Mouse (Mus musculus) CD4-positive, CD25-positive, alpha-beta regulatory T cell (primary cell): ENCODE measurements around the gene Polr3k. TPM values are rescaled to one million over a fixed set of nuclear protein-coding genes. Genes with fewer than 3 reads are reported as not detected.

Experiments used
- polyA plus RNA-seq: library from polyadenylated mRNA; unstranded; fragments of 100-300 nt; shearing (Covaris generic); gene quantifications from one replicate; pipeline ENCODE4 v1.2.1, GENCODE M21; 2017

Polr3k gene
- 30.3 TPM for polyA plus RNA-seq

GRCm38 (mm10) chr2:181863791-181864535 lies at the start of gene Polr3k:
Gene Polr3k (plus strand): TSS chr2:181864337.

GRCm38 (mm10) chr2:181837372-181838292 lies 26.5 kb upstream of the Polr3k start, which contains the start of gene Pcmtd2:
Gene Pcmtd2 (plus strand): TSS chr2:181837854.

Other genes with a start within 250 kb of the Polr3k start
- gene Gm29797, start 207.3 kb upstream of the Polr3k start, polyA plus RNA-seq, result not detected
- not detected for gene Sox18, start 192.7 kb upstream of the Polr3k start, polyA plus RNA-seq
- 19.6 TPM for gene Tcea2, start 184.0 kb upstream of the Polr3k start, polyA plus RNA-seq
- 222 TPM for gene Rgs19, start 170.4 kb upstream of the Polr3k start, polyA plus RNA-seq
- not detected for gene Lkaaear1, start 165.9 kb upstream of the Polr3k start, polyA plus RNA-seq
- 0.34 TPM for gene Oprl1, start 149.3 kb upstream of the Polr3k start, polyA plus RNA-seq
- not detected for gene Myt1, start 101.0 kb upstream of the Polr3k start, polyA plus RNA-seq
- gene Pcmtd2, start 26.5 kb upstream of the Polr3k start, polyA plus RNA-seq, result 71.4 TPM
- gene Gm14496, start 126.8 kb downstream of the Polr3k start, polyA plus RNA-seq, result 0.07 TPM